Mouse (Mus musculus): ENCODE data around the gene Atp5c1. TPM values are rescaled to one million over a fixed set of nuclear protein-coding genes. Genes with fewer than 3 reads are reported as not detected.

Atp5c1 gene
- polyA plus RNA-seq, 1 experiment from 2014 or later, result 642 TPM

Other genes with a start within 250 kb of the Atp5c1 start
- gene 4930412O13Rik, start 199.3 kb downstream of the Atp5c1 start, polyA plus RNA-seq (2015; fragmentation: Nextera tagmentation; extraction: Ambion mirVana), result not detected in 2 replicates
- not detected in 2 replicates for gene 9230102O04Rik, start 191.0 kb downstream of the Atp5c1 start, polyA plus RNA-seq (2015; fragmentation: Nextera tagmentation; extraction: Ambion mirVana)
- 3.2 and 3.6 TPM in 2 replicates for gene Gata3, start 190.5 kb downstream of the Atp5c1 start, polyA plus RNA-seq (2015; fragmentation: Nextera tagmentation; extraction: Ambion mirVana)
- 9.8 and 10.2 TPM in 2 replicates for gene Taf3, start 31.9 kb downstream of the Atp5c1 start, polyA plus RNA-seq (2015; fragmentation: Nextera tagmentation; extraction: Ambion mirVana)
- 25.6 and 27.9 TPM in 2 replicates for gene Kin, start 83 bp upstream of the Atp5c1 start, polyA plus RNA-seq (2015; fragmentation: Nextera tagmentation; extraction: Ambion mirVana)
- 19.6 and 20.3 TPM in 2 replicates for gene Itih2, start 50.9 kb upstream of the Atp5c1 start, polyA plus RNA-seq (2015; fragmentation: Nextera tagmentation; extraction: Ambion mirVana)
- 30.0 and 35.2 TPM in 2 replicates for gene Itih5, start 73.1 kb upstream of the Atp5c1 start, polyA plus RNA-seq (2015; fragmentation: Nextera tagmentation; extraction: Ambion mirVana)